Mouse (Mus musculus): ENCODE measurements at regions not wholly inside any gene's neighbourhood (a gene's known extent, or its start where the extent isn't known, plus 50 kb on each side); places are given as distances from the start of the nearest gene placed in this dataset.

DNA sequence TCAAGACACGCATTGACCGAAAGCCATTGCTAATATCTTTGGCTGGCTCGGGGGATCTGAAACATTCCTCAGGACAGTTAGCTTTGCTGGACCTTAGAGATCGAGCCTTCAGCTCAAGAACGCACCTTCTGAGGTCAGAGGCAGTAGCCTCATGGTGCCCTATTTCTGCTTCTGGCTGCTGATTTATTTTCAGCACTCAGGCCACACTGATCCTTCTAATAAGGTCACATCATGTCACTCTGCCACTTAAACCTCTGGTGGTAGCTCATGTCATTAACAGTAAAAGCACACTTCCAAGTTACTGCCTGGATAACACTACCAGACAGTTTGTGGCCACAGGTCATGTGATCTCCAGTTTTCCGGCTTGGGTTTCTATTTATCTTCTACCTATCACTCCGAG, 325.9 kb upstream of the Tmpo start:
- TF ChIP-seq CTCF (IDR thresholded peaks at IDR 0.05 in 2 of 3, conservative IDR thresholded peaks at IDR 0.05 in 1 of 3; ENCODE audit: control insufficient read depth in 1 of 3, insufficient read depth in 1 of 3, low read depth in 2 of 3, low read length in 3 of 3, poor library complexity in 1 of 3, severe bottlenecking in 1 of 3), result no peak
- no peak for TF ChIP-seq POLR2AphosphoS5 (IDR thresholded peaks at IDR 0.05; ENCODE audit: borderline replicate concordance, low read depth, low read length)
- TF ChIP-seq MYC (IDR thresholded peaks at IDR 0.05; ENCODE audit: low read depth, low read length), result no peak
- no peak for TF ChIP-seq MAFK (IDR thresholded peaks at IDR 0.05; ENCODE audit: borderline replicate concordance, low read depth, low read length)
- no peak for TF ChIP-seq USF2 (IDR thresholded peaks at IDR 0.05; ENCODE audit: borderline replicate concordance in 1 of 2, insufficient read depth in 1 of 2, low read depth in 1 of 2, low read length in 2 of 2)
- no peak for TF ChIP-seq ETS1 (IDR thresholded peaks at IDR 0.05; ENCODE audit: low read depth, low read length)
- TF ChIP-seq BHLHE40 (IDR thresholded peaks at IDR 0.05; ENCODE audit: borderline replicate concordance, low read depth, low read length), result no peak
- no peak for TF ChIP-seq RAD21 (IDR thresholded peaks at IDR 0.05; ENCODE audit: low read depth, low read length)
- TF ChIP-seq POLR2A (IDR thresholded peaks at IDR 0.05; ENCODE audit: control insufficient read depth in 1 of 2, insufficient read depth in 1 of 2, low read depth in 1 of 2, low read length in 2 of 2, poor library complexity in 1 of 2), result no peak
- TF ChIP-seq ZMIZ1 (IDR thresholded peaks at IDR 0.05; ENCODE audit: low read depth, low read length), result no peak
- no peak for TF ChIP-seq TCF12 (IDR thresholded peaks at IDR 0.05; ENCODE audit: low read depth, low read length)
- no peak for TF ChIP-seq CHD2 (IDR thresholded peaks at IDR 0.05; ENCODE audit: low read length)
- TF ChIP-seq MAX (IDR thresholded peaks at IDR 0.05; ENCODE audit: low read length), result no peak
